In the genomic region with DNA sequence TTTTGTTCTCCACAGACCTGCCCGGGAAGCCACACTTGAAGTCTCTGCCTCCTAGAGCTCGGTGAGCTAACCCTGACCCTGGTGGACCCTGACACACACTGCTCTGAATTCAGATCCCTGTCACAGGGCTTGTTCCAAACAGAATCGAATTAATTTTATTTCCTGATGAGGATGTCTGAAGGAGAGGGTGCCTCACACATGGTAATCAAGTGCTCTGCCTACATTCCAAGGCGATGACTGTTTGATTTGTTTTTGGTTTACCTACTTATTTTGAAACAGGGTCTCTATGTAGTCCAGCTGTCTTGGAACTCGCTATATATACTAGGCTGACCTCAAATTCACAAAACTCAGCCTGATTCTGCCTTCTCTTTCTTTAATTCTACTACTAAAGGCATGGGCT, we compare ENCODE assay signal across 20 mouse cellular contexts. TPM values are rescaled to one million over a fixed set of nuclear protein-coding genes. Genes with fewer than 3 reads are reported as not detected.
DNase-seq lines count a peak whose midpoint lies in the region; ATAC-seq and TF ChIP-seq lines count a peak whose summit lies in the region.
"Had no signal": no experiment of that assay in that cellular context is flagged by ENCODE, and none has a peak within 500 bp of the region (broad histone marks: within the 10 kb centered on the region; RNA-seq: fewer than 3 reads in every experiment).

No protein-coding gene starts in this region.

- H3K27ac ChIP-seq in intestine, postnatal 0 days (ENCODE audit: low read depth, low read length) = no peak overlapping the region
- no peak overlapping the region for H3K27ac ChIP-seq in intestine, embryonic 15.5 days
- peak overlapping the region; percentile 11; the same call in 1 of the 2 replicates for H3K27ac ChIP-seq in lung, postnatal 0 days (ENCODE audit: low read length)
- H3K27ac ChIP-seq in stomach, postnatal 0 days (replicated peaks) = peak overlapping the region; percentile 63
- H3K27ac ChIP-seq in liver, embryonic 12.5 days = no peak overlapping the region
- H3K27ac ChIP-seq: embryonic facial prominence, embryonic 13.5 days; forebrain, embryonic 13.5 days; heart, embryonic 13.5 days; kidney, postnatal 0 days; limb, embryonic 12.5 days; liver, embryonic 13.5 days had no signal

- WGBS in intestine, postnatal 0 days = 55% methylated on average over 5 of the region's 5 CpGs
- 74% methylated on average over 5 of the region's 5 CpGs for WGBS in intestine, embryonic 15.5 days
- 65% methylated on average over 5 of the region's 5 CpGs for WGBS in lung, postnatal 0 days
- 63% methylated on average over 5 of the region's 5 CpGs for WGBS in stomach, postnatal 0 days
- WGBS in liver, embryonic 12.5 days (ENCODE audit: insufficient replicate concordance) = 69% methylated on average over 5 of the region's 5 CpGs

- peak overlapping the region; percentile 27; the same call in 1 of the 2 replicates for H3K4me2 ChIP-seq in intestine, postnatal 0 days (replicated peaks; ENCODE audit: low read depth)
- no peak overlapping the region for H3K4me2 ChIP-seq in intestine, embryonic 15.5 days (replicated peaks)
- no peak overlapping the region; the same call in 1 of the 2 replicates for H3K4me2 ChIP-seq in lung, postnatal 0 days (replicated peaks; ENCODE audit: low read depth, low read length)
- H3K4me2 ChIP-seq in stomach, postnatal 0 days (replicated peaks; ENCODE audit: low read depth) = no peak overlapping the region
- no peak overlapping the region for H3K4me2 ChIP-seq in liver, embryonic 12.5 days
- H3K4me2 ChIP-seq: embryonic facial prominence, embryonic 13.5 days; forebrain, embryonic 13.5 days; heart, embryonic 13.5 days; limb, embryonic 12.5 days; liver, embryonic 13.5 days; lung, embryonic 14.5 days; midbrain, embryonic 11.5 days had no signal

- TF ChIP-seq EP300 in lung, postnatal 0 days (IDR thresholded peaks at IDR 0.05) = no peak
- no peak for TF ChIP-seq EP300 in stomach, postnatal 0 days (optimal IDR thresholded peaks at IDR 0.05)

- DNase-seq in lung, postnatal 0 days (ENCODE audit: low spot score) = peak; percentile 5
- DNase-seq in lung, postnatal 4 days = no peak
- peak; percentile 53 for DNase-seq in NIH3T3 (ENCODE audit: low read depth)
- no peak for DNase-seq in stomach, postnatal 0 days (ENCODE audit: low spot score)
- DNase-seq: cerebellum, adult 11-12 months; cerebellum, postnatal 10 days; liver, embryonic 13.5 days; lung, embryonic 14.5 days; spleen, adult 18-20 months; thymus, adult 18-20 months; thymus, postnatal 36 days had no signal

- H3K4me3 ChIP-seq in intestine, postnatal 0 days (ENCODE audit: low read depth, low read length) = no peak overlapping the region
- no peak overlapping the region for H3K4me3 ChIP-seq in intestine, embryonic 15.5 days (replicated peaks)
- H3K4me3 ChIP-seq in lung, postnatal 0 days (ENCODE audit: low read depth, low read length) = no peak overlapping the region
- no peak overlapping the region for H3K4me3 ChIP-seq in stomach, postnatal 0 days (ENCODE audit: low read depth, low read length)
- no peak overlapping the region for H3K4me3 ChIP-seq in liver, embryonic 12.5 days
- H3K4me3 ChIP-seq: embryonic facial prominence, embryonic 13.5 days; forebrain, embryonic 13.5 days; heart, embryonic 13.5 days; limb, embryonic 12.5 days; liver, embryonic 13.5 days had no signal

- no peaks in the 10 kb centered on the region for H3K36me3 ChIP-seq in intestine, postnatal 0 days (ENCODE audit: control insufficient read depth, insufficient read depth)
- H3K36me3 ChIP-seq in intestine, embryonic 15.5 days = no peaks in the 10 kb centered on the region
- H3K36me3 ChIP-seq in lung, postnatal 0 days (ENCODE audit: insufficient read depth, low read length) = no peaks in the 10 kb centered on the region
- H3K36me3 ChIP-seq in stomach, postnatal 0 days (ENCODE audit: control insufficient read depth, insufficient read depth, low read length) = no peaks in the 10 kb centered on the region
- no peaks in the 10 kb centered on the region for H3K36me3 ChIP-seq in liver, embryonic 12.5 days
- H3K36me3 ChIP-seq: embryonic facial prominence, embryonic 13.5 days; limb, embryonic 12.5 days; liver, embryonic 13.5 days had no signal

- no peaks in the 10 kb centered on the region for H3K27me3 ChIP-seq in intestine, postnatal 0 days (replicated peaks; ENCODE audit: control insufficient read depth, insufficient read depth, low read length)
- H3K27me3 ChIP-seq in intestine, embryonic 15.5 days (replicated peaks) = no peaks in the 10 kb centered on the region
- H3K27me3 ChIP-seq in lung, postnatal 0 days (replicated peaks; ENCODE audit: insufficient read depth, low read length) = no peaks in the 10 kb centered on the region
- no peaks in the 10 kb centered on the region for H3K27me3 ChIP-seq in stomach, postnatal 0 days (ENCODE audit: control insufficient read depth, insufficient read depth, low read length)
- no peaks in the 10 kb centered on the region for H3K27me3 ChIP-seq in liver, embryonic 12.5 days (replicated peaks)
- H3K27me3 ChIP-seq: embryonic facial prominence, embryonic 13.5 days; forebrain, embryonic 13.5 days; heart, embryonic 13.5 days; limb, embryonic 12.5 days; liver, embryonic 13.5 days had no signal

- no peaks in the 10 kb centered on the region for H3K9me3 ChIP-seq in intestine, postnatal 0 days (ENCODE audit: control insufficient read depth)
- no peaks in the 10 kb centered on the region for H3K9me3 ChIP-seq in intestine, embryonic 15.5 days
- H3K9me3 ChIP-seq in lung, postnatal 0 days (ENCODE audit: low read length) = no peaks in the 10 kb centered on the region
- no peaks in the 10 kb centered on the region for H3K9me3 ChIP-seq in stomach, postnatal 0 days (ENCODE audit: control insufficient read depth, low read length)
- no peaks in the 10 kb centered on the region for H3K9me3 ChIP-seq in liver, embryonic 12.5 days (replicated peaks)
- H3K9me3 ChIP-seq: embryonic facial prominence, embryonic 13.5 days; forebrain, embryonic 13.5 days; heart, embryonic 13.5 days; limb, embryonic 12.5 days; liver, embryonic 13.5 days had no signal

- no peak for TF ChIP-seq CTCF in intestine, postnatal 0 days (IDR thresholded peaks at IDR 0.05; ENCODE audit: low read depth)
- no peak for TF ChIP-seq CTCF in lung, postnatal 0 days (IDR thresholded peaks at IDR 0.05)
- no peak for TF ChIP-seq CTCF in stomach, postnatal 0 days (IDR thresholded peaks at IDR 0.05; ENCODE audit: low read depth)

- no peak overlapping the region for H3K9ac ChIP-seq in intestine, postnatal 0 days (ENCODE audit: low read depth, low read length)
- no peak overlapping the region for H3K9ac ChIP-seq in intestine, embryonic 15.5 days
- no peak overlapping the region for H3K9ac ChIP-seq in lung, postnatal 0 days (replicated peaks; ENCODE audit: low read depth)
- no peak overlapping the region for H3K9ac ChIP-seq in stomach, postnatal 0 days (ENCODE audit: low read length)
- H3K9ac ChIP-seq in liver, embryonic 12.5 days = no peak overlapping the region
- H3K9ac ChIP-seq: embryonic facial prominence, embryonic 13.5 days; forebrain, embryonic 13.5 days; heart, embryonic 13.5 days; limb, embryonic 12.5 days; liver, embryonic 13.5 days; lung, embryonic 14.5 days had no signal

- H3K4me1 ChIP-seq in intestine, postnatal 0 days (replicated peaks; ENCODE audit: control insufficient read depth, insufficient read depth, low read length) = peaks cover 16% of the 10 kb centered on the region; the same call in 1 of the 2 replicates
- H3K4me1 ChIP-seq in intestine, embryonic 15.5 days (replicated peaks) = 0 out of 2 replicates have a peak, but pooled peaks cover 8% of the 10 kb centered on the region
- H3K4me1 ChIP-seq in lung, postnatal 0 days (ENCODE audit: insufficient read depth, low read depth, low read length) = peaks cover 6% of the 10 kb centered on the region; the same call in 1 of the 2 replicates
- H3K4me1 ChIP-seq in stomach, postnatal 0 days (replicated peaks; ENCODE audit: control insufficient read depth, insufficient read depth) = peaks cover 11% of the 10 kb centered on the region; the same call in 1 of the 2 replicates
- peaks cover 30% of the 10 kb centered on the region for H3K4me1 ChIP-seq in liver, embryonic 12.5 days

- ATAC-seq in intestine, postnatal 0 days = no peak
- no peak for ATAC-seq in intestine, embryonic 15.5 days
- ATAC-seq in lung, postnatal 0 days = no peak
- no peak for ATAC-seq in stomach, postnatal 0 days (ENCODE audit: low FRiP score, low TSS enrichment)
- no peak for ATAC-seq in liver, embryonic 12.5 days
- ATAC-seq: forebrain, embryonic 13.5 days had no signal

RNA-seq across cellular contexts. Expression of a gene that starts 52.9 kb away (rescaled TPM):
- polyA plus RNA-seq in intestine, postnatal 0 days (2015; fragmentation: Nextera tagmentation; extraction: Ambion mirVana) = 1.5 and 2.1 TPM in 2 replicates
- polyA plus RNA-seq in intestine, embryonic 15.5 days (2015; fragmentation: Nextera tagmentation; extraction: Ambion mirVana) = 1.5 and 1.7 TPM in 2 replicates
- 2.9 and 3.1 TPM in 2 replicates for polyA plus RNA-seq in lung, postnatal 0 days (2015; fragmentation: Nextera tagmentation; extraction: Ambion mirVana)
- polyA plus RNA-seq in stomach, postnatal 0 days (2015; fragmentation: Nextera tagmentation; extraction: Ambion mirVana) = 1.2 and 1.3 TPM in 2 replicates
- 1.1 and 1.6 TPM in 2 replicates for polyA plus RNA-seq in liver, embryonic 12.5 days (2016; fragmentation: Nextera tagmentation; extraction: Ambion mirVana)

Comparison
In these comparisons a context has a peak if more than half of its experiments do, and no peak if none do; other contexts are left out.
1. DNase-seq: peak in lung, postnatal 0 days (single experiment) and NIH3T3 (single experiment); none in lung, postnatal 4 days (0 of 2) and stomach, postnatal 0 days (single experiment).
2. H3K27ac ChIP-seq: peak in lung, postnatal 0 days (single experiment) and stomach, postnatal 0 days (single experiment); none in intestine, postnatal 0 days (single experiment), intestine, embryonic 15.5 days (single experiment) and liver, embryonic 12.5 days (single experiment).